Mouse (Mus musculus): Measurements from ENCODE around the gene Pdcd6. TPM values are rescaled to one million over a fixed set of nuclear protein-coding genes. Genes with fewer than 3 reads are reported as not detected.

Pdcd6 gene
- 100 to 1,000 TPM in 1 of 2 experiments, 10 to 100 TPM in 1; 53.4 to 135 TPM for polyA plus RNA-seq (2012; fragmentation: generic; extraction: Trizol)

DNA sequence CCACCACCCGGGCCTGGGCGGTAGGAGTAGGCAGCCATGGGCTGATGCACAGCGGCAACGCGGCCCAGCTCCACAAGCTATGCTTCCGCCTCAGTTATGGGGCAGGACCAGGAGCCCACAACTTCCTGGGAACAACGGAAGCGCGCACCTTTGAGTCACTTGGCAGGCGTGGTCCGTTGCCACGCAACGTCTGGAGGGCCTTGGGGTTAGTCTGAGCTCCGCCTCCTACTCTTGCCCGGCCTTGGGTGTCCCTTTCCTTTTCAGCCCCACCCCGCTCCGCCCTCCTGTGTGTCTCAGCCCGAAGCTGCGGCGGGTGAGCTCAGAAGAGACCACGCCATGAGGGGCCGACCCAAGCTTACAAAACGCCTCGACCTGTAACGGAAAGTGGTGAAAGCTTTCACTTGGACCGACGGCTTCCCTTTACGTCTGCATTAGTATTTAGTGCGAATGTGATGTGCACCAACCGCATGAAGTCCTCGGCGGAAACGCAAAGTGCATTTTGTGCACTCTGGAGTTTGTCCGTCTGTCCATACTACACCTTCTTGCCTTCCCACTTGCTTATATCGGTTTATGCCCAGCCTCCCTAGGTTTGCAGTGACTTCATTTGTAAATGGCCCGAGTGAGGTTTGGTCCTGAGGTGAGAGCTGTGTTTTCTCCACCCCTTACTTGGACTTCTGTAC, at the start of gene Pdcd6:
Gene Pdcd6 (minus strand): TSS at position 411 of the 680 bp plus-strand sequence.

DNA sequence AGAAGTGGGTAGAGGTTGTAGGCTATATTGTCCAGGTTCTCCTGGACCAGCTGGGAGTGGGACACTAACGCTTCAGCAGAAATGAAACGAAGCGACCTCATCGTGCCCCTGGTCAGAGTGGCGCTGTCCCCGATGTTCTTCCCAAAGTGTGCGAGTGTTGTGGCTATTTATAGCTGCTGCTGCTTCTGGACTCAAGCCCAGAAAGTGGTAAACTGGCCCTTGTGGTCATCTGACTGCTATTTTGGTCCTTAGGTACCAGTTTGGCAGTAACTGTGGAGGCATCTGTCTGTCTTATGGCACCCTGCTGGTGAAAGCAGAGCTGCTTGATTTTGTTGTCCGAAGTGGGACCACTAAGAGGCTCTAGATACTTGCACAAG, 46.5 kb upstream of the Pdcd6 start, which contains the start of gene Lrrc14b:
Gene Lrrc14b (minus strand): TSS at position 147 of the 377 bp plus-strand sequence.

DNA sequence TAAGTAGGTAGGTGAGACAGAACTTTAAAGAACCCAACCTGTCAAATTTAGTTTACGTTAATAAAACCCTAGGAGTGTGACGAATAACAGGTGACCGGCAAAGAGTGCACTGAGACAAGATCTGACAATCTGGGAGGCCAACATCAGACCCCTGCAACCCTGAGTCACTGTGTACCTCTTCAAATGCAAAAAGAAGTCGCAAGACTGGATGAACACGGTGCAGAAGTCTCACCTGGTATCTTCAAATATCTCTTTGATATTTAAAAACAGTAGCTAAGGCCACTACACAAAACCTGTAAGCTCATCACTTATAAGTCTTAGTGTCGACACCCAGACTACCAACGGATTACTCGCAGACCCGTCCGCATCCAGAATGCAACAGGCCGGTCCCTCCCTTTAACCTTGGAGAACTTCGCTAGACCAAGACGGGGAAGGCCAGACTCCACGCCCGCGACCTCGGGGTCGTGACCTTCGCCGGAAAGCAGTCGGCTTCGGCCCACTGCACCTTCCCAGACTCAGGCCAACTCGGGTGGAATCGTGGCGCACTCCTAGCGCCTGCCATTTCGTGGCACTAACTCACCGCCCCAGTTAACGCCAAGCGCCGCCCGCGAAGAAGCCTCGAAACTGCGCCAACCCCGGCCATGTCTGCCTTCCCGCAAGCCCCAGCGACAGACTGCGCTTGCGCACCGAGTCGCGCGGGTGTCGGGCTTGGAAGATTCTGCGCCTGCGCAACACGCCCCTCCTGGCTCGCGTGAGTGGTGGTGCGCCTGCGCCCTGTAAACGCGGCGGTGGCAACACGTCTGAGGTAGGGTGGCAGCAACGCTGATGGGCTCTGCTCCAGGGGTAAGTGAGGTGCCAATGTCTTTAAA, 32.4 kb upstream of the Pdcd6 start, which contains the start of the genes Sdha and Ccdc127:
Gene Sdha (minus strand): TSS at position 715 of the 869 bp plus-strand sequence.
Gene Ccdc127 (plus strand): TSS at position 744 of the 869 bp plus-strand sequence.

DNA sequence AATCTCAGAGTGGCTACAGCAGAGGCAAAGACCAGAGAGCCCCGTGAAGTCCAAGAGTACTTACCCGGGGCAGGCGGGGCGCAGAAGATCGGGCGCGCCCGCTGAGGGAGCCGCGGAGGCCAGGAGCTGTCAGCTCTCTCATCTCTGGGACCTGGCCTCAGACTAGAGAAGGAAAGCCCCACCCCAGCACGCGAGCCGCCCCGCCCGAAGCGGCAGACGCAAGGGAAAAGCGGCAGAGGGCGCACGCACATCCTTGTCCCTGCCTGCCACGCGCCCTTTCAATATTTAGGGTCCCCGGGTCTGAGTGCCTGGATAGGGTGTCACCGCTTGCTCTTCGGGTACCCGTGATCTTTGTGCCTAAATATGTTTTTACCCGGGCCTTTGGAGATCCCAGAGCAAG, 25.2 kb downstream of the Pdcd6 start, which contains the start of gene Ahrr:
Gene Ahrr (minus strand): TSS at position 165 of the 400 bp plus-strand sequence.

Other genes with a start within 250 kb of the Pdcd6 start
- under 1 TPM in 1 of 2 experiments, not detected in 1; 0.01 TPM for gene Slc9a3, start 196.1 kb downstream of the Pdcd6 start, polyA plus RNA-seq (2012; fragmentation: generic; extraction: Trizol)
- gene Exoc3, start 108.8 kb downstream of the Pdcd6 start, polyA plus RNA-seq (2012; fragmentation: generic; extraction: Trizol), result 10 to 100 TPM; 18.9 to 39.7 TPM
- gene Ahrr, start 25.2 kb downstream of the Pdcd6 start, polyA plus RNA-seq (2012; fragmentation: generic; extraction: Trizol), result under 1 TPM; 0.05 to 0.12 TPM
- gene Sdha, start 32.7 kb upstream of the Pdcd6 start, polyA plus RNA-seq (2012; fragmentation: generic; extraction: Trizol), result 100 to 1,000 TPM in 1 of 2 experiments, 10 to 100 TPM in 1; 18.0 to 134 TPM
- 10 to 100 TPM in 1 of 2 experiments, 1 to 10 TPM in 1; 4.6 to 18.4 TPM for gene Ccdc127, start 32.7 kb upstream of the Pdcd6 start, polyA plus RNA-seq (2012; fragmentation: generic; extraction: Trizol)
- not detected for gene Lrrc14b, start 46.4 kb upstream of the Pdcd6 start, polyA plus RNA-seq (2012; fragmentation: generic; extraction: Trizol)
- gene Zfp72, start 73.3 kb upstream of the Pdcd6 start, polyA plus RNA-seq (2012; fragmentation: generic; extraction: Trizol), result under 1 TPM; 0.01 to 0.27 TPM
- gene Ftl1-ps1, start 82.1 kb upstream of the Pdcd6 start, polyA plus RNA-seq (2012; fragmentation: generic; extraction: Trizol), result 100 to 1,000 TPM; 160 to 526 TPM
- 1 to 10 TPM in 1 of 2 experiments, under 1 TPM in 1; 0.28 to 3.1 TPM for gene Zfp825, start 176.4 kb upstream of the Pdcd6 start, polyA plus RNA-seq (2012; fragmentation: generic; extraction: Trizol)

Data from C3H10T1/2 (cell line).